Mouse (Mus musculus) spleen, adult 2 months (tissue): ENCODE measurements at regions not wholly inside any gene's neighbourhood (a gene's known extent, or its start where the extent isn't known, plus 50 kb on each side); places are given as distances from the start of the nearest gene placed in this dataset.
A peak's percentile ranks its signal among the peaks of the same experiment; 100 is the strongest.

Experiments
- DNase-seq, 2 experiments: peaks; one replicate each; pipeline versions ENCODE4 v3.0.0 to v3.0.0-alpha.2; 2012 to 2021; ENCODE audit warnings: low spot score in 2 of 2, low read depth in 1 of 2
- H3K27ac ChIP-seq: fragments of 200-500 bp; 2 replicates; pipeline ENCODE4 v1.5.1; 2012; ENCODE audit warnings: low read length, inconsistent platforms; ENCODE audit not compliant: insufficient read depth
- H3K27me3 ChIP-seq: fragments of 200-500 bp; 2 replicates; pipeline ENCODE4 v1.6.1; 2012; ENCODE audit warnings: mild to moderate bottlenecking, moderate library complexity, low read length, inconsistent platforms; ENCODE audit not compliant: control insufficient read depth, insufficient read depth
- H3K36me3 ChIP-seq: fragments of 200-500 bp; 2 replicates; pipeline ENCODE4 v1.6.1; 2012; ENCODE audit warnings: mild to moderate bottlenecking, low read length, inconsistent platforms; ENCODE audit not compliant: control insufficient read depth, insufficient read depth
- H3K4me1 ChIP-seq: fragments of 200-500 bp; 2 replicates; pipeline ENCODE4 v1.6.1; 2011; ENCODE audit warnings: inconsistent platforms; ENCODE audit not compliant: control insufficient read depth, insufficient read depth, insufficient read length
- H3K4me3 ChIP-seq: fragments of 200-500 bp; 2 replicates; pipeline ENCODE4 v1.5.1; 2011; ENCODE audit warnings: mild to moderate bottlenecking, inconsistent platforms; ENCODE audit not compliant: insufficient read depth, insufficient read length; ENCODE audit errors: extremely low read depth
- CTCF ChIP-seq: fragments of 200-500 bp; IDR thresholded peaks from 2 replicates; pipeline ENCODE4 v1.5.1; 2011; ENCODE audit warnings: mild to moderate bottlenecking, inconsistent platforms; ENCODE audit not compliant: insufficient read depth, insufficient read length, insufficient replicate concordance; ENCODE audit errors: extremely low read depth
- POLR2A ChIP-seq: fragments of 200-500 bp; IDR thresholded peaks from 2 replicates; pipeline ENCODE4 v1.6.1; 2011; ENCODE audit warnings: low read depth, low read length, inconsistent platforms
- WGBS: fragments of 180-500 bp; shearing (Covaris S2); methylation state at CpG from one replicate; pipeline ENCODE4 v1.1.7; 2018; 5-methylcytosine and 5-hydroxymethylcytosine counted together

DNA sequence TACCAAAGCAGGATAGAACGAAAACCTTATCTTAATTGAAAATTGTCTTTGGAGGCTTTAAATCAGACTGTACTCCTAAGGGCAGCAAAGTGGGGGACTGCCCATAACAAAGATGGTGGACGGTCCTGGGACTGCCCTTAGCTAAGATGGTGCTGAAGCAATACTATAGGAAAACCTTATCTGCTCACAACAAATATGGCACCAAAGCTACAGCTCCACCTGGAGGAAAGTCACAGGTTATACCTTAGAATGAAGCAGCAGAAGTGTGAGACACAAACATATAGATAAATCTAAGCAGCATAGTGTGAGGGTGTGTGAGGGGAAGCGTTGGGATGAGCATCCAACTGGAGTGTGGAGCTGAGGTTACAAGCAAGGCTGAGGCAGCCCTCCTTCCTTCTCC is 368.5 kb downstream of the Ets1 start:
- Histone ChIP-seq H3K4me1 (no peaks in the 10 kb centered on the region), H3K27ac (no peak overlapping the region), H3K4me3 (no peak overlapping the region), H3K27me3 (no peaks in the 10 kb centered on the region), H3K36me3 (no peaks in the 10 kb centered on the region)
- DNase-seq, result peak in 1 of 2 experiments; percentile 7
- TF ChIP-seq POLR2A (no peak), CTCF (no peak)
- WGBS, result 94% methylated on average over 3 of the region's 3 CpGs

DNA sequence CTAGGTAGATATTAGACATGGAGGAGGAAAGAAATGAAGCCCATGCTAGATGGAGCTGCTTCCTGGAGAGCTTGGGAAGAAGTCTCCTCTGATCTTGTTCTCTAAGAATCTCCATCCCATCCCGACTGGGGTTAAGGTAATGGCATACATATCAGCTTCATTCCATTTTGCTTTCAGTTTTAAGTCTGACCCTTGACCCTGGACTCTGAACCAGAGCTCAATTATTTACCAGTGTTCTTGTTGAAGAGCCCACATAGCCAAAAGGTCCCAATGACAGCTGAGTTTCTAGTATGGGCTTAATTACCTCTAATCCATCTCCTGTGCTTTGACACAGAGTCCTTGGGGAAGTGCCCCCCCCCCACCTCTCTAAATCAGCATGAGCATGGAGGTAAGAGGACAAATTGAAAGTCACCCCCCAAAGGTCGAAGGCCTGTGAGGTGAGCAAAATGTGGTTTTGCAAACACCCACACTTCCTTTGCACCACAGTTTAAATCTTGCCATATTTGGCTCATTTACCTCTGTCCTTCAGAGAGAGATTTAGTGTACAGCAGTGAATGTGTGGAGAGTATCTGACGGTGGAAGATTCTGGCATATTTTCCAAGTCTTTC is 371.5 kb downstream of the Ets1 start:
- TF ChIP-seq POLR2A (no peak), CTCF (no peak)
- no peaks in the 10 kb centered on the region for H3K36me3 ChIP-seq
- H3K4me3 ChIP-seq, result no peak overlapping the region
- DNase-seq, result no peak
- no peaks in the 10 kb centered on the region for H3K27me3 ChIP-seq
- WGBS, result 56% methylated on average over 3 of the region's 3 CpGs
- no peaks in the 10 kb centered on the region for H3K4me1 ChIP-seq
- no peak overlapping the region for H3K27ac ChIP-seq

DNA sequence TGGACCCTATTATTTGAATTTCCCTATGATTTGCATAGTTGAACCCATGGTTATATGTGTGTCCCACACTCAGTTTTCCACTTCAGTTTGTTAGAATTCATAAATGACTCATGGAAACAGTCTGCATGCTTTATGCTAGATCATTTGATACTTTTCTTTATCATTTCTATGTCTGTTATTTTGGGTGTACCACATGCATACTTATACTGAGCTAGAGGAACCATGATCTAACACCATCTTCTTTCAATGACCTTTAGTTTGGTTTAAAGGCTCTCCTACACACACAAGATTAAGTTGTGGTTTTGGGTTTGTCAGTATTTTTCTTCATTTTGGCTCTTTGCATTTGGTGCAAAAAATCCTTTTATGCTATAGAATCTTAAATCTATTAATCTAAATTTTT is 375.2 kb downstream of the Ets1 start:
- Histone ChIP-seq H3K4me3 (no peak overlapping the region), H3K27me3 (no peaks in the 10 kb centered on the region), H3K27ac (no peak overlapping the region), H3K4me1 (no peaks in the 10 kb centered on the region), H3K36me3 (no peaks in the 10 kb centered on the region)
- no peak for DNase-seq
- TF ChIP-seq POLR2A, result no peak
- no peak for TF ChIP-seq CTCF

DNA sequence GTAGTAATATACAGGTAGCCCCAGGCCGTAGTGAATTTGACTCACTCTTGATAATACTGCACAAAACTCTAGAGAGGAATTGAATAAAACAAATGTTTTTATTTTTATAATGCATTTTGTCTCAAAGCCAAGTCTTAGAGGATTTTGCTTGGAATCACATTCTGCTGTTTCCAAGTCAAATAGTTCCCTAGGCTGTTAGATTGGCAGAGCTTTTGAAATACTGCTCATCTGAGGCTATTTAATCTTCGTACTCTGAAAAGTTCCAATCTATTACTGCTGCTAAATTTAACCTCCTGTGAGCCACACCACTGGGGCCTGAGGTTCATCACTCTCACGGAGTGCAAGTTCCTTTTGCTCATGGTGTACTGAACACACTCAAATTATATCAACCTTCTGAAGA is 399.4 kb downstream of the Ets1 start:
- H3K27ac ChIP-seq, result no peak overlapping the region
- H3K36me3 ChIP-seq, result no peaks in the 10 kb centered on the region
- no peak for TF ChIP-seq POLR2A
- TF ChIP-seq CTCF, result no peak
- no peak for DNase-seq
- H3K4me3 ChIP-seq, result no peak overlapping the region
- 80% methylated on average over 3 of the region's 3 CpGs for WGBS
- H3K4me1 ChIP-seq, result no peaks in the 10 kb centered on the region
- H3K27me3 ChIP-seq, result no peaks in the 10 kb centered on the region

DNA sequence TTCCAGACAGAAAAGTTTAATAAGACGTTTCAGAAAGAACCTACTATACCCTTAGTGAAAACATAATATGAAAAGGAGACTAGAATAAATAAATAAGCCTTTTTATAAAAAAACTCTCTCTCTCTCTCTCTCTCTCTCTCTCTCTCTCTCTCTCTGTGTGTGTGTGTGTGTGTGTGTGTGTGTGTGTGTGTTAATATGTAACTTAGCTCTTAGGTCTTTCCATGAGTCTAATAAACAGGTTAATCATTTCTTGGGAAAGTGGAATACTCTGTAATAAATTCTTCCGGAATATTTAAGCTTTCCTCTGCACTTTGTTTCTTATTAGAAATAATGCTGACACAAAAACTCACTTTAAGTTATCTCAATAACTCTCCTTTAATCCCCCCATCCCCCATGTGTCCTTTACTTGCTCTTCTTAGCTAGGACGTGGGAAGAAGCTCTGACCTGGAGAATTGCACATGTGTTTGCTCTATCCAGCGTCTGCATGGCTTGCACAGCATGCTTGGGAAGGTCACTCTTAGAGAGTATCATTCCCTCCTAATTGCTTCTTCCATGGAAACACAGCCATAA is 403.3 kb downstream of the Ets1 start:
- no peak overlapping the region for H3K4me3 ChIP-seq
- H3K27me3 ChIP-seq, result no peaks in the 10 kb centered on the region
- WGBS, result 82% methylated on average over 4 of the region's 4 CpGs
- no peak for DNase-seq
- no peaks in the 10 kb centered on the region for H3K36me3 ChIP-seq
- no peaks in the 10 kb centered on the region for H3K4me1 ChIP-seq
- TF ChIP-seq CTCF (no peak), POLR2A (no peak)
- H3K27ac ChIP-seq, result no peak overlapping the region

DNA sequence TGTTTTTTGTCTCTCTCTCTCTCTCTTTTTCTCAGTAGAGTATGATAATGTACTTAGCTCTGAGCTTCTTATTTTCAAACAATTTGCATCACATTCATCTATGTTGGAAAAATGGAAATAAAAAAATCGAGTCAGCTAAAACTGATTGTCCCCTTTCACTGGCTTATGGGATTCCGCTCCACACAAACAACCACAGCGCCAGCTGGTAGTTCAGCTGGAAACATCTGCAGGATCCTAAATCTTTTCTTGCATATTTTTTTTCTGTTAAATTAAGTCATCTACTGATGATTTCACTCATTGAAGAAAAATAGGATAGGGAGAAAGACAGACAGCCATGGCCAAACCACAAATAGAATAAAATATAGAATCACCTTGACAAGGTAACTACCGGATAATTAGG is 414.8 kb downstream of the Ets1 start:
- Histone ChIP-seq H3K4me3 (no peak overlapping the region), H3K27me3 (no peaks in the 10 kb centered on the region), H3K4me1 (no peaks in the 10 kb centered on the region), H3K36me3 (no peaks in the 10 kb centered on the region), H3K27ac (no peak overlapping the region)
- DNase-seq, result no peak
- WGBS, result 90% methylated on average over 4 of the region's 4 CpGs
- TF ChIP-seq CTCF, result no peak
- TF ChIP-seq POLR2A, result no peak

DNA sequence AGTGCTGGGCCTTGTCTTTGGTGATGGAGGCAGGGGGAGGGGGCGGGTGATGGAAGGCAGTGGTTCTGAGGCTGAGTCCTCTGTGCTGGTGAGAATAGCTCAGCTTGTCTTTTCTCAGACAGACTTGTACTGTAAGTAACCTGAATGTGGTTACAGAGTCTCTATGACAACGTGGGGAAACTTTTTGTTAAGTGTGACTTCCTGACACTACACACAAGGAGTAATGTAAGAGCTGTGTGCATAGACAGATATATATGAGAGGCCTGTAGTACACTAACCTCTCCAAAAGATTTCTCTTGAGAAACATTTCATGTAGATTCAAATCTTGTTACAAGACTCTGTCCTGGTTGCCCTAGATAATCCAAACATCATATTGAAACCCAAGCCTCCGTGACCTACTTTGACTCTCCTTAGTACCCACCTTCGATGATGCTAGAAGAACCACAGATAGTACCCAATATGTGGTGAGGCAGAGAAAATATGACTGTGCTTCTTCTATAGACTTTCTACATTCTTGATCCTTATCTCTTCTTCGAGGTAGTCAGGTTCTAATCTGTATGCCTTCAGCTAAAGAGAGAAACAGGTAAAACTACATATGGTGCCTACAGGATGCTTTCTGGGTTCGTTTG is 424.7 kb downstream of the Ets1 start:
- 63% methylated on average over 6 of the region's 6 CpGs for WGBS
- no peaks in the 10 kb centered on the region for H3K27me3 ChIP-seq

More for the DNA sequence above, 424.7 kb downstream of the Ets1 start:
- Histone ChIP-seq H3K4me1 (peaks cover 2% of the 10 kb centered on the region; the same call in 1 of the 2 replicates), H3K4me3 (no peak overlapping the region), H3K27ac (peak overlapping the region; percentile 51; the same call in 1 of the 2 replicates), H3K36me3 (no peaks in the 10 kb centered on the region)
- peak; percentile 4 to 31 for DNase-seq
- TF ChIP-seq CTCF (no peak), POLR2A (no peak)
